Mouse (Mus musculus) embryonic fibroblast, embryonic 13.5 days (primary cell): Measurements from ENCODE around the gene Elof1.

Experiments used
- CTCF ChIP-seq: IDR thresholded peaks from 2 replicates; pipeline ENCODE4 v1.5.1; 2011; ENCODE audit warnings: mild to moderate bottlenecking, control low read depth, low read length, moderate library complexity, borderline replicate concordance; ENCODE audit not compliant: insufficient read depth
- POLR2A ChIP-seq: IDR thresholded peaks from 2 replicates; pipeline ENCODE4 v1.6.1; 2011; ENCODE audit warnings: low read depth, mild to moderate bottlenecking, control low read depth, low read length, moderate library complexity

DNA sequence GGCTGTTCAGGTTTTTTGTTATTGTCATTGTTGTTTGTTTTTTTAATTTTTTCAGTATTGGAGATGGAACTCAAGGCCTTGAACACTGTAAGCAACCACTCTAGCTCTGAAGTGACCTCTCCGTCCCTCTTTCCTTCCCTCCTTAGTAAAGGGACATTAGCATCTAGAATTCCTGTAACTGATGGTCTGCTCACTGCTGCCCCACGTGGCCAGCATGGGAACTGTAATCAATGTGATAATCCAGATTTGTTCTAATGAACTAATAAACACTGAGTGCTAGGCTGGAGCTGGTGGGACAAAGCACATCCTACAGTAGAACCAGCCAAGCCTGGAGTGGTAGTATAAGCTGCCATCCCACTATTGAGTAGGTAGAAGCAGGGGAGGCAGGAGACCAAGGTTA is 21.5 kb upstream of the Elof1 start:
- no peak for TF ChIP-seq POLR2A
- TF ChIP-seq CTCF, result peak; percentile 80; the same call in 1 of the 2 replicates
